Mouse (Mus musculus) heart, adult 2 months (tissue): ENCODE measurements around the gene Egfr. TPM values are rescaled to one million over a fixed set of nuclear protein-coding genes. Genes with fewer than 3 reads are reported as not detected.

Experiments used
- DNase-seq, 2 experiments: peaks; one replicate each; pipeline ENCODE4 v3.0.0; 2021
- H3K27ac ChIP-seq: fragments of 200-600 bp; 2 replicates; pipeline ENCODE4 v1.8.1; 2022
- H3K27me3 ChIP-seq: fragments of 200-500 bp; 2 replicates; pipeline ENCODE4 v1.6.1; 2012; ENCODE audit warnings: mild to moderate bottlenecking, low read length, inconsistent platforms, mixed read lengths; ENCODE audit not compliant: control insufficient read depth, insufficient read depth
- H3K36me3 ChIP-seq: fragments of 200-500 bp; 2 replicates; pipeline ENCODE4 v1.6.1; 2012; ENCODE audit warnings: low read length, inconsistent platforms; ENCODE audit not compliant: control insufficient read depth, insufficient read depth
- H3K4me1 ChIP-seq: fragments of 200-500 bp; 2 replicates; pipeline ENCODE4 v1.6.1; 2011; ENCODE audit warnings: low read length; ENCODE audit not compliant: control insufficient read depth, insufficient read depth
- H3K4me3 ChIP-seq: fragments of 200-600 bp; 2 replicates; pipeline ENCODE4 v1.8.1; 2022
- H3K79me2 ChIP-seq: fragments of 200-500 bp; replicated peaks from 2 replicates; pipeline ENCODE4 v1.6.1; 2012; ENCODE audit warnings: mild to moderate bottlenecking, inconsistent platforms, low read length, moderate library complexity, mixed read lengths; ENCODE audit not compliant: control insufficient read depth, insufficient read depth
- H3K9ac ChIP-seq: fragments of 200-500 bp; 2 replicates; pipeline ENCODE4 v1.6.1; 2012; ENCODE audit warnings: low read depth, mild to moderate bottlenecking, control low read depth, inconsistent platforms, low read length, mixed read lengths
- CTCF ChIP-seq: fragments of 200-600 bp; IDR thresholded peaks from 2 replicates; pipeline ENCODE4 v1.8.1; 2022; ENCODE audit warnings: antibody characterized with exemption, mild to moderate bottlenecking, moderate library complexity
- EP300 ChIP-seq: fragments of 200-500 bp; IDR thresholded peaks from 2 replicates; pipeline ENCODE4 v1.6.1; 2011; ENCODE audit warnings: low read depth, low read length, control low read depth; ENCODE audit not compliant: insufficient read depth
- POLR2A ChIP-seq: fragments of 200-500 bp; IDR thresholded peaks from 2 replicates; pipeline ENCODE4 v1.6.1; 2011; ENCODE audit warnings: mild to moderate bottlenecking, low read depth, low read length, control low read depth; ENCODE audit not compliant: insufficient read depth
- WGBS: fragments of 180-500 bp; shearing (Covaris S2); methylation state at CpG from one replicate; pipeline ENCODE4 v1.1.7; 2018; 5-methylcytosine and 5-hydroxymethylcytosine counted together
- intact Hi-C: fragments of 180-260 bp; cut with DNase I; formaldehyde crosslinking; loops from one replicate; pipeline ENCODE4 v1.15.1; 2025
- polyA plus RNA-seq: library from polyadenylated mRNA; depleted of rRNA; stranded (reverse); fragments of >200 nt; gene quantifications from 2 replicates; pipeline ENCODE4 v1.2.3, GENCODE M21; 2012
- total RNA-seq, 2 experiments: library from RNA; stranded (reverse); gene quantifications; 2 replicates each; pipeline ENCODE4 v1.2.3; 2021

The Egfr gene
- total and polyA plus RNA-seq, 3 experiments = 4.4 to 10.5 (median 4.9) TPM

DNA sequence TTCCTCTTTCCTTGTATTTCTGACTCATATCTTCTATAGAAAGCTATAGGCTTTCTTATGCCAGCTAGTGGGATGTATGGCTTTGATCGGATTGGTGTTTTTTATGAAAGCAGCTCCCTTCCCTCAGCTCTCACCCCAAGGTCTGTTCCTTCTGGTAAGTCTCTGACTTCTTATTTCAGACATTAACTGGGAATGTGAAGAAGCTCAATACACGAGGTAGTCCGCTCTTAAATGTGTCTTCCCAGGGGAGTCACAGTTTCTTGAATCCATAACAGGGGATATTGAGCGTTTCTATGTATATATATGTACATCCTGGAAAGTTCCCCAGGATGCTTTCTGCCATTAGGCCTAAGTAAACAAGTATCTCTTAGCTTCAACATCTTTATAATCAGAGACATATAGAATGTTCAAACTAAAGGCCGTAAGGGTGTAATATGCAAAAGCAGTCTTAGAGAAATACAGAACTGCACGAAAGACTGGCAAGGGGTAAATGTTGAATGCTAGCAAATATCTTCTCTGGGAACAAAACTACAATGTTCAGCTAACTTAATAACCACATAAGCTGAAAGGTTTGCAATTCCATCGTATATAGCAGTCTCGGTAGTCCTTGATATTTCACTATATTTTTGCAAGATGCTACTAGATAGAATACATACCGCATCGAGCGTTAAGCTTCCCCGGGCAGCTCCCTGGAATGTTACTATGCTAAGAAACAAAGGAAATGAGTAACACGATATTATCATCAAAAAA, 198.4 kb downstream of the Egfr start:
- peak overlapping the region; percentile 50 for H3K4me3 ChIP-seq
- H3K79me2 ChIP-seq = no peaks in the 10 kb centered on the region
- H3K36me3 ChIP-seq = no peaks in the 10 kb centered on the region
- TF ChIP-seq CTCF (no peak), EP300 (no peak), POLR2A (no peak)
- intact Hi-C loops = loop anchor here (2.0 to 5.0 kb wide), 4 partner anchors 102 to 443 kb away; partner anchors contain the start of genes Cnrip1, Plek, Pno1 and Ppp3r1
- no peak for DNase-seq
- WGBS = 20% methylated on average over 13 of the region's 13 CpGs
- 0 out of 2 replicates have a peak overlapping the region, but pooled peaks have one; percentile 18 for H3K9ac ChIP-seq
- no peak overlapping the region; the same call in 1 of the 2 replicates for H3K27ac ChIP-seq
- peaks cover 4% of the 10 kb centered on the region; the same call in 1 of the 2 replicates for H3K4me1 ChIP-seq
- H3K27me3 ChIP-seq = no peaks in the 10 kb centered on the region

- Histone ChIP-seq H3K27ac (no peak within 1 kb of the TSS; the same call in 1 of the 2 replicates), H3K9ac (peak within 1 kb of the TSS; percentile 72), H3K79me2 (no peaks in the 10 kb centered on the region), H3K4me3 (peak within 1 kb of the TSS; percentile 79), H3K36me3 (no peaks in the 10 kb centered on the region), H3K27me3 (no peaks in the 10 kb centered on the region), H3K4me1 (peaks cover 4% of the 10 kb centered on the region; the same call in 1 of the 2 replicates)
- DNase-seq = peak; percentile 97
- intact Hi-C loops = loop anchor here (2.0 to 5.0 kb wide), 4 partner anchors 101 to 444 kb away; partner anchors contain the start of genes Cnrip1, Plek, Pno1 and Ppp3r1
- TF ChIP-seq CTCF (no peak), EP300 (no peak), POLR2A (0 out of 2 replicates have a peak, but pooled peaks have one; percentile 40)
- 0% methylated on average over 38 of the region's 38 CpGs for WGBS
These were observed 199.2 kb downstream of the Egfr start, which contains the start of gene Fbxo48 for GRCm38 (mm10) chr11:16950976-16951760. Gene Fbxo48, plus strand, starts transcription at chr11:16951375.

DNA sequence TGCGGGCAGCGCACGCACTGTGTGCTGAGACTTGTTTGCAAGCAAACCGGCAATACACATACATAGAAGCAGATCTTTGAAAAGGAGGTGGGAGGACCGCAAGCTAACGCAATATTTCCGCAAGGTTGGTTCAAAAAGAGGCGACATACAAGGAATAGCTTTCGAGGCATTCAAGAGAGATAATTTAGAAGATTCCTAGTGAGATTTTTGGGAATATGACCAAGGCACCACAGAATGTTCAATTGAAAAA, 199.7 kb downstream of the Egfr start:
- DNase-seq = no peak
- TF ChIP-seq EP300 (no peak), CTCF (no peak), POLR2A (no peak)
- peak overlapping the region; percentile 79 for H3K4me3 ChIP-seq
- H3K9ac ChIP-seq = peak overlapping the region; percentile 72
- peaks cover 4% of the 10 kb centered on the region; the same call in 1 of the 2 replicates for H3K4me1 ChIP-seq
- no peaks in the 10 kb centered on the region for H3K36me3 ChIP-seq
- intact Hi-C loops = loop anchor here (2.0 to 5.0 kb wide), 4 partner anchors 101 to 444 kb away; partner anchors contain the start of genes Cnrip1, Plek, Pno1 and Ppp3r1
- H3K27me3 ChIP-seq = no peaks in the 10 kb centered on the region
- H3K79me2 ChIP-seq = no peaks in the 10 kb centered on the region
- no peak overlapping the region for H3K27ac ChIP-seq
- WGBS = under 1% methylated on average over 9 of the region's 9 CpGs

- H3K27ac ChIP-seq = no peak overlapping the region
- WGBS = 68% methylated on average over 6 of the region's 6 CpGs
- H3K9ac ChIP-seq = no peak overlapping the region
- intact Hi-C loops = no loop called here
- H3K4me1 ChIP-seq = no peaks in the 10 kb centered on the region
- DNase-seq = no peak
- no peak overlapping the region for H3K4me3 ChIP-seq
- H3K79me2 ChIP-seq = no peaks in the 10 kb centered on the region
- no peaks in the 10 kb centered on the region for H3K36me3 ChIP-seq
- TF ChIP-seq CTCF (no peak), EP300 (no peak), POLR2A (no peak)
- H3K27me3 ChIP-seq = no peaks in the 10 kb centered on the region
These were observed 204.3 kb downstream of the Egfr start for GRCm38 (mm10) chr11:16956115-16956862.

- Histone ChIP-seq H3K27ac (no peak overlapping the region), H3K79me2 (no peaks in the 10 kb centered on the region), H3K9ac (no peak overlapping the region), H3K27me3 (no peaks in the 10 kb centered on the region), H3K36me3 (no peaks in the 10 kb centered on the region), H3K4me1 (no peaks in the 10 kb centered on the region), H3K4me3 (no peak overlapping the region)
- WGBS = 88% methylated on average over 6 of the region's 6 CpGs
- no peak for TF ChIP-seq EP300
- no peak for TF ChIP-seq CTCF
- no peak for TF ChIP-seq POLR2A
- DNase-seq = no peak
- intact Hi-C loops = no loop called here
These were observed 205.0 kb downstream of the Egfr start for GRCm38 (mm10) chr11:16957030-16957429.
